Mouse (Mus musculus): ENCODE results near the gene Foxb2. TPM values are rescaled to one million over a fixed set of nuclear protein-coding genes. Genes with fewer than 3 reads are reported as not detected.

Gene Foxb2
- polyA plus RNA-seq, 1 experiment from 2014 or later: not detected

DNA sequence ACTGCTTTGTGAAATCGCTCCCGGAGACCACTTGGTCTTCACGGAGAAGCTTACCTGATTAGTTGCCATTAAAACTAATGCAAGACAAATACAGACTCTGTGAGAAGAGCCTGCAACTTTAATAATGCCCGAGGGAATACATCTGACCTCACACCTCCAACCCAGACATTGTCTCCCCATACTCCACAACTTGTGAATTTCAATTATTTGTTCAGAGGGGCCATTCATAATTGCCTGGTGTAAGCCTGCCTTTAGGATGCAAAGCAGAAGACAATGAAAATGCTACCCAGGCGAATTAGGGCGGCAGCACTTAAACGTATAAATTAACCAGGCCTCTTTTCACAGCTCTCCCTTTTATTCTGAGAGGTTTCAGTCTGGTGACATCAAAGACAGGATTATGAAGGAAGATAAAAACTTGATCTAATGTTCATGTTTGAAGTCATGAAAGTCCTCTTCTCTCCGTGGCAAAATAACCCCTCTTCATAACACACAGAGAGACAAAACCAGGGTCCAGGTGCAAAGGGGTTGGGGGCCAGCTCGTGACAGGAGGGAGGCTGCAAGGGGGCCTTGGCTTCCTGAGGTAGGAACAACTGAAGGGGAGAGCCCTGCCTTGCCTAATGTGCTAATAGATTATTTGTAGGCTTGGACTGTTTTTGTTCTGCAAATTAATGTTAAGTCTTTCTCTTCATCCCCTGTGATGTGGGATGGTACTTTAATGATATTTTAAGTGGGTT, 31.9 kb downstream of the Foxb2 start:
- Histone ChIP-seq H3K9ac (ENCODE audit: low read depth, low read length) (no peak overlapping the region), H3K4me2 (replicated peaks; ENCODE audit: low read depth, low read length) (no peak overlapping the region), H3K27me3 (ENCODE audit: control insufficient read depth, insufficient read depth, low read length) (no peaks in the 10 kb centered on the region), H3K9me3 (ENCODE audit: control insufficient read depth, low read length) (no peaks in the 10 kb centered on the region; the same call in 1 of the 2 replicates), H3K4me1 (ENCODE audit: control insufficient read depth, insufficient read depth, low read length) (no peaks in the 10 kb centered on the region), H3K36me3 (ENCODE audit: control insufficient read depth, insufficient read depth, low read length) (no peaks in the 10 kb centered on the region), H3K27ac (ENCODE audit: low read depth, low read length) (no peak overlapping the region), H3K4me3 (ENCODE audit: low read length) (no peak overlapping the region)
- 21% methylated on average over 9 of the region's 9 CpGs for WGBS
- no peak for ATAC-seq (ENCODE audit: low FRiP score, low TSS enrichment)

DNA sequence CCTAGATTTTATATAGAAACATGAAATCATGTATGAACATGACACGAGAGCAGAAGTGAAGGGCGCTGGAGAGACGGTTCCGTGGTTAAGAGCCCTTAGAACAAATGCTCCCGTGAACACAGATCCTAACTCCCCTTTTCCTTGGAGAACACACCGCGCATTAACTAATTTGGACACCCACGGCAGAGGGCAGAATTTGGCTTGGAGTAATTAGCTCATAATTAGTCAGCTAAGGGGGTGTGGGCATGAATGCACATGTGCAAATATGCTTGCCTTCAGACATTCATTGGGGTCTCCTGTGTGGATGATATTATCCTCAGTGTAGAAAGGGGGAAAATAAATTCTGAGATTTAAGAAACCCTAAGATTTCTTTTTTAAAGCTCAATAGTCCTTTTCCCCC, 32.6 kb downstream of the Foxb2 start:
- no peak for ATAC-seq (ENCODE audit: low FRiP score, low TSS enrichment)
- Histone ChIP-seq H3K27me3 (ENCODE audit: control insufficient read depth, insufficient read depth, low read length) (no peaks in the 10 kb centered on the region), H3K4me2 (replicated peaks; ENCODE audit: low read depth, low read length) (no peak overlapping the region), H3K9ac (ENCODE audit: low read depth, low read length) (no peak overlapping the region), H3K4me3 (ENCODE audit: low read length) (no peak overlapping the region), H3K27ac (ENCODE audit: low read depth, low read length) (no peak overlapping the region), H3K4me1 (ENCODE audit: control insufficient read depth, insufficient read depth, low read length) (no peaks in the 10 kb centered on the region), H3K36me3 (ENCODE audit: control insufficient read depth, insufficient read depth, low read length) (no peaks in the 10 kb centered on the region), H3K9me3 (ENCODE audit: control insufficient read depth, low read length) (no peaks in the 10 kb centered on the region; the same call in 1 of the 2 replicates)
- WGBS: 82% methylated on average over 8 of the region's 8 CpGs

DNA sequence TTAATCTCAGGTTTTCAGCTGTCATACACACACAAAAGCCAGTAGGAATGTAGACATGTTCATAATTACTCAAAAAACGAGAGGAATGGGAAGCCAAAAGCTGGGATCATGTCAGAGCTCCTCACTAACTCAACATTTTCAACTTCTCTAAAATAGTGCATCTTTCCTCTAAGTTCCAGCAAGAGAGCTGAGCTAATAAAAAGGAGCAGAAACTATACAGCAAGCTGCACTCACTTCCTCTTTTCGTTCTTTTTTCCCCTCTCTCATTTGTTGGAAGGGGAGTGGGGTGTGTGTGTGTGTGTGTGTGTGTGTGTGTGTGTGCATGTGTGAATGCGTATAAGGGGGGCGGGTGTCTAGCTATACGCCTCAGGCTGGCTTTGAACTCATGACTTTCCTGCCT, 45.9 kb downstream of the Foxb2 start:
- WGBS: 70% methylated on average over 5 of the region's 5 CpGs
- no peak for ATAC-seq (ENCODE audit: low FRiP score, low TSS enrichment)

DNA sequence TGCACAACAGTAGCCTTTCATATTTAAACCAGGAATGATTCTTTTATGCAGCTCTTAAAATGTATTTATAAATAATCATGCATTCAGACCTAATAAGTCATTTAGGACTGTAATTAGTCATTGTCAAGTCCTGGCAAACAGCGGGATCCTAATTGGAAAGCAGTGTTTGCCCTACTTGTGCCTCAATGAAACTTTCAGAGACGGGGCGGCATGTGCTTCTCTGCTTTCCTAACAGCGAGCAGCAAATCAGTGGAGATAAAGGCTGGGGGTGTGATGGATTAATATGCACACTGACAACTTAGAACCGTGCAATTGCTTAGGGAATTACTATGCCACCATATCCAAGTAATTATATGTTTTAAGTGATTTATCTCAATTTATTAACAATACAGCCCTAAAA, 48.4 kb downstream of the Foxb2 start:
- no peak for ATAC-seq (ENCODE audit: low FRiP score, low TSS enrichment)
- 56% methylated on average over 5 of the region's 5 CpGs for WGBS

More for the DNA sequence above, 45.9 kb downstream of the Foxb2 start:
- no peaks in the 10 kb centered on the region for H3K9me3 ChIP-seq (ENCODE audit: control insufficient read depth, low read length)
- no peaks in the 10 kb centered on the region for H3K4me1 ChIP-seq (ENCODE audit: control insufficient read depth, insufficient read depth, low read length)
- H3K4me3 ChIP-seq (ENCODE audit: low read length): no peak overlapping the region
- no peaks in the 10 kb centered on the region for H3K27me3 ChIP-seq (ENCODE audit: control insufficient read depth, insufficient read depth, low read length)
- no peaks in the 10 kb centered on the region for H3K36me3 ChIP-seq (ENCODE audit: control insufficient read depth, insufficient read depth, low read length)
- H3K27ac ChIP-seq (ENCODE audit: low read depth, low read length): no peak overlapping the region
- H3K4me2 ChIP-seq (replicated peaks; ENCODE audit: low read depth, low read length): no peak overlapping the region
- H3K9ac ChIP-seq (ENCODE audit: low read depth, low read length): no peak overlapping the region

More for the DNA sequence above, 48.4 kb downstream of the Foxb2 start:
- H3K36me3 ChIP-seq (ENCODE audit: control insufficient read depth, insufficient read depth, low read length): no peaks in the 10 kb centered on the region
- H3K4me2 ChIP-seq (replicated peaks; ENCODE audit: low read depth, low read length): no peak overlapping the region
- no peak overlapping the region for H3K27ac ChIP-seq (ENCODE audit: low read depth, low read length)
- H3K9ac ChIP-seq (ENCODE audit: low read depth, low read length): no peak overlapping the region
- no peak overlapping the region for H3K4me3 ChIP-seq (ENCODE audit: low read length)
- no peaks in the 10 kb centered on the region for H3K9me3 ChIP-seq (ENCODE audit: control insufficient read depth, low read length)
- H3K4me1 ChIP-seq (ENCODE audit: control insufficient read depth, insufficient read depth, low read length): no peaks in the 10 kb centered on the region
- H3K27me3 ChIP-seq (ENCODE audit: control insufficient read depth, insufficient read depth, low read length): no peaks in the 10 kb centered on the region

Other genes with a start within 250 kb of the Foxb2 start
- gene Vps13a, start 92.9 kb downstream of the Foxb2 start, polyA plus RNA-seq (2014; fragmentation: Nextera tagmentation; extraction: Ambion mirVana): 11.0 and 13.3 TPM in 2 replicates
- 0.94 and 2.2 TPM in 2 replicates for gene Prune2, start 82.3 kb upstream of the Foxb2 start, polyA plus RNA-seq (2014; fragmentation: Nextera tagmentation; extraction: Ambion mirVana)

Data from kidney, embryonic 14.5 days (tissue).